Mouse (Mus musculus): Measurements from ENCODE around the gene Cir1.
A peak's percentile ranks its signal among the peaks of the same experiment; 100 is the strongest.

Gene Cir1

GRCm38 (mm10) chr2:73301979-73302378, 10.5 kb downstream of the Cir1 start:
- DNase-seq (ENCODE audit: low spot score), result no peak

GRCm38 (mm10) chr2:73298841-73299240, 13.7 kb downstream of the Cir1 start:
- DNase-seq (ENCODE audit: low spot score), result no peak

DNA sequence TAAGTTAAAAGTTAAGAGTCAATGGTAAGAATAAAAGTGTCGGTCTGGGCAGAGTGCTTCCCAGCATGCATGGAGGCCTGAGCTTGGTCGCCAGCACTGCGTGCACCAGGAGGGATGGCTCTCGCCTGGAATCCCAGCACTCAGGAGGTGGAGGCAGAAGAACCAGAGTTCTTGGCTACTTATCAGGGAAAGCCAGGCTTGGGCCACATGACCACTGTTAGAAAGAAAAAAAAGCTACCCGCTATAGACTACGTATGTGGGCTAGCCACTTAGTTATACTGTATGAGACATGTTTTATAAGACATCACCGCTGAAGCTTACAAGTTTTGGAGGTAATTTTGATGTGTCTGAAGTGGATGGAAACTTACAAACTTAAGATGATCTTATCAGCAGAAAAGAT, 14.3 kb downstream of the Cir1 start:
- DNase-seq (ENCODE audit: low spot score), result no peak

- DNase-seq (ENCODE audit: low spot score), result no peak
Measured at GRCm38 (mm10) chr2:73295023-73295422, 17.5 kb downstream of the Cir1 start.

DNA sequence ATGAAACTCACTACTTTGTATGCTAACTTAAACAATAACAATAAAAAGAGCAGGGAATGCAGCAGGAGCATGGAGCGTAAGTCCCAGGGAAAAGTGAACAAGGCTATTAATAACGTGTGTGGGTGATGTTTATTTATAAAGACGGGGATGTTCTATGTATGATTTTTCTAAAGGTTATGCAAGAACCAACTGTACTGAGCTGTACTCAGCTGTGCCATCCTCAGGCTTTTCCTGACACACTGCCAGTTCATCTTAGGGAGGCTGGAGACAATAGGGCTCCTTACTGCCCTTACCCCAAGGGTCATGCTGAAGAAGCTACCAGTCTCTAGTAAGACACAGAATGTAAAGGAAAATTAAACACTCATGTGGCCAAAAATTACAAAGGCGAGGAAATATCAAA, 21.4 kb downstream of the Cir1 start:
- DNase-seq (ENCODE audit: low spot score), result no peak

GRCm38 (mm10) chr2:73285630-73286029, 26.9 kb downstream of the Cir1 start:
- DNase-seq (ENCODE audit: low spot score), result no peak

- DNase-seq (ENCODE audit: low spot score), result no peak
Measured at GRCm38 (mm10) chr2:73281707-73282106, 30.8 kb downstream of the Cir1 start.

DNA sequence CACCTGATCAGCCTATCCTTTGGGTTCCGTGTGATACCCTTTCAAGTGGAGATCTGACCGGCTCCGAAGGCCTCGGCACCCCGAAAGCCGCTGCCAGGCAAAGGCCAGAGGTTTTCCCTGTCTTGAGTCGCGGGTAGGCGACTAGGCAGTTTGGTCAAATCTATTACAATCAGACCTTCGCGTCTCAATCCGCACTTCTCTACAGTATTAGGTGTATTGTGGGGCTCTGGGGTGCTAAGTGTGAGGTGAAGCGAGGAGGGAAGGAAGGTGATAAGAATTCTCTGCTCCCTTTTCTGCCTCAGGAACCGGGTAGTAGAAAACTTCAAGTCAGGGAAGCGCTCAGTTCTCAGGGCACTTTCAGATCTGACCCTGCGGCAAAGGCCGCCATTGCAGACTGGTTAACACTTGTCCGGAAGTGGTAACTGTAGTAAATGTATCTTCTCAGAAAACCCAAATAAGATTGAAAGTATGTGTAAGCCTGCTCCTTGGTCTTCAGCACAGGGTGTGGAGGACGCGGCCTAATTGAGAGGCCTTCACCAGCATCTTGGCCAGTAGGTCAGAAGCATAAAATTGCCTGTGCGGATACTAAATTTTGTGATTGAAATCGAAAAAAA, 31.3 kb downstream of the Cir1 start:
- no peak for DNase-seq (ENCODE audit: low spot score)

GRCm38 (mm10) chr2:73280356-73281047, 32.0 kb downstream of the Cir1 start:
- DNase-seq (ENCODE audit: low spot score), result no peak

GRCm38 (mm10) chr2:73279271-73280038, 33.0 kb downstream of the Cir1 start:
- DNase-seq (ENCODE audit: low spot score), result no peak

GRCm38 (mm10) chr2:73278869-73279268, 33.6 kb downstream of the Cir1 start:
- DNase-seq (ENCODE audit: low spot score), result no peak

DNA sequence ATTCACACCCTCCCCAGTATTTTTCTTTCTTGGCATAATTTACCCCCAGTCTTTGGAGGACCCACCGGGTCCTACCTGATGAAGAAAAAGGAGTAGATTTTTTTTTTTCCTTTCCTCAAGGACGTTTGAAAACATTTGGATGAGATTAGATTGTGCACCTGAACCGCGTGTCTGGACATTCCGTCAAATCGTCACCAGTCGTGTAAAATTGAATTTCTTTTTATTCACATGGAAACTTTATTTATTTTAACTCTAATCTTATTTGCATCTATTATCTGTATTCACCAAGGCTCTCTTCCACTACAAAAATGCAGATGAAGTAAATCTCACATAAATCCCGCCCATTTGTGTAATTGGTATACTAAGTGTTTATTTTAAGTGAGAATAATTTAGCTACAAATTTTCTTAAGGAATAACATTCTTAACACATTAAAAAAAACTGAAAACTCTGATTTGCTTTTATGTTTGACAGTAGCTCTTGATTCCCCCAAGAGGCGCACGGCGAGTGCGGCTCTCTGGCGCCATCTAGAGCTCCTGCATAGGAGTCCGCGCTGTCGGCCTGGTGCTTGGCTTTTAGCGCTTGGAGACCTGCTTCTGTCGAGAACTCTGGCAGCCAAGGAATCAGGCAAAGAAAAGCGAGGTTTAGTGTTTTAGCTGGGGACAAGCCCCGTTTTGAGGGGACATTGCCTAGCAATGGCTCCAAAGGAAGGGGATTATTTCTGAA, 34.2 kb downstream of the Cir1 start:
- peak; percentile 81 for DNase-seq (ENCODE audit: low spot score)

DNA sequence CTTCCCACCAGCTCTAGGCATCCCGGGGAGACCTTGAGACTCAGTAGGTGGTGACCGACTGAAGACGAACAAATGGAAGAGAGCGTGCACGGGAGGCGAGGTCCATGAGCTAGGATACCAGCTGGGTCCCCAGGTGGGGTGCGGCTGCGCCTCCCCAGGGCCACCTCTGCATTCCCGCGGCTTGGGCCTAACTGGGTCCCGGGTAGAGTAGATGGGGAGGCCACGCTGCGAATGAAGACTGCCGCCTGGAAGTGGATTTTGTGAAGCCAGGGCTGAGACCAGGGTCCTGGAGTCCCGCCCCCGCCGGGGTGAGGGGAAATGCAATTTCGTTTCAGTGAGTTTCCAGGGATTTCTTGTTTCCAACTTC, 34.8 kb downstream of the Cir1 start:
- peak; percentile 8 for DNase-seq (ENCODE audit: low spot score)

DNA sequence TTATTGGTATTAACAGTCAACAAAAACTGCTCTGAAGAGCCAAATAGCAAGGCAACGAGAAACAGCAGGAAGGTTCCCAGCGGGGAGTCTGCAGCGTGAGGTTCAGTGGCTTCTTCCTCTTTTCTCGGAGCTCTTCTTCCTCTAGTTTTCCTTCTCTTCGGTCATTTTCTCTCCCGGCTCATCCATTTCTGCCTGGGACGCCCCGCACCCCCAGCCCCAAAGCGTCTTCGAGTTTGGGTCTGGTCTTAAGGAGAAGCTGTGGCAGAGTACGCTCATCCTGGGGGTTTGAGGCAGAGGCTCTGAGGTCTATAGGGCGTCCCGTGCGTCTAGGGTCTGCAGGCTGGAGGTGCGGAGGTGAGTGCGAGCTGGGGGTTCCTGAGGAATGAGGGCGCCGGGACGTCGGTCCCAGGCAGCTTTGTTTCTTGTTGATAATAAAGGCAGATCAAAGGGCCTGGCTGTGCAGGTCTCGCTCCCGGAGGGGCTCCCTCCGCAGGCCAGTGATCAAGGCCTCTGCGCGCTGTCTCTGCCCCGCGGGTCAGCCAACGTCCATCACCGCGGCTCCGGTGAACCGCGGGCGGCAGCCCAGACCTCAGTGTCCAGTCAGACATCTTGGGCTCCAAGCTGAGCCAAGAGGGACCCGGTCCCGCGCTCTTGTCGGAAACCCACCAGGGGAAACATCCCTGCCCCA, 35.3 kb downstream of the Cir1 start:
- peak; percentile 44 for DNase-seq (ENCODE audit: low spot score)

DNA sequence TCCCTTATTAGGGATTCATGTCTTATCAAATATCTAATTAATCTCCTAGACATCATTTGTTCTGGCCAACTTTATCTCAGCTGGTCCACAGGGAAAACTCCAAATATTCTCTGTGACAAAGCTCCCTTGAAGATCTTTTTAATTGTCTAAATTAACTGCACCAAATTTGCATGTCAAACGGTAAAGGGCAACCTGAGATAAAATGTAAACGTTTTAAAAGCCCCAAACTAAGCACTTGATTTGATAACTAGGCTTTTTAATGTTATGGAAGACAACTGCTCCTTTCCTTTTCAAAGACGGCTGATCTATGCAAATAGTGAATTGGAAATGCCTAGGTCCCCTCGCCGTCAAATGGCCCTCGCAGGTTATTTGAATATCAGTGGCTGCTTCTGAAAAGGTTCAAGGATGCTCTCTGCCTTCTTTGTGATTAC, 36.3 kb downstream of the Cir1 start:
- DNase-seq (ENCODE audit: low spot score), result peak; percentile 9

DNA sequence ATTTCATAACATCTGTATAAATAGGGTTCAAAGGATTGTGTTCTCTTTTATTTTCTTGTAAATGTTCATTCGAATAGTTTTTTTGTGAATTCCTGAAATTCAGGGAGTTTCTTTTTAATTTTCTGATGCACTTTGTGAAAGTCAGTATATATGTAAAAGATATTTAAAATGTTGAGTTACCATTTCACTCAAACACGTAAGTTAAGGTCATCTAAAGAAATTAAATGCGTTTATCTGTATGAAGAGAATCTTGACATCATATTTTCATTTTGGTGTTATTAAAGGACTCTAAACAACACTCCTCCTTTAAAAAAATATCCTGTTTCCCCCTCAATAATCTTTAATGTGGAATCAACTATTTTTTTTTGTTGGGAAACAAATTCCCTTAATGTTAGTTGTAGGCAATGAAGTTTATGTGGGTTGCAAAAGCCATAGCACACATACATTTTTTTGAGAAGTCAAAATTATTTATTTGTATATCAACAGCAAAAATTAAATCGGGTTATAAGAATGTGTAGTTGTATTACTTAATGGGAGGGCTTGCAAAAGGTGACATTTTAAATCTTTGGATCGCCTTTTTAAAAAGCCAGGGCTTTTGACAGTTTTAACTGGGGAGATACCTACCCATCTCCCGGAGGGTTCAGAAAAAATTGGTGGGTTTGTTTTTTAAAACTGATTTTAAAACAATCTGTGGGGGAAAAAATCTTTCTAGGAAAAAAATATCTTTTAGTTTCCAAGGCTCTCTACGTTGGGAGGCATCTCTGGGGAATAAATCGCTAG, 37.0 kb downstream of the Cir1 start:
- DNase-seq (ENCODE audit: low spot score), result no peak

GRCm38 (mm10) chr2:73274119-73274920, 38.2 kb downstream of the Cir1 start:
- peak; percentile 70 for DNase-seq (ENCODE audit: low spot score)

DNA sequence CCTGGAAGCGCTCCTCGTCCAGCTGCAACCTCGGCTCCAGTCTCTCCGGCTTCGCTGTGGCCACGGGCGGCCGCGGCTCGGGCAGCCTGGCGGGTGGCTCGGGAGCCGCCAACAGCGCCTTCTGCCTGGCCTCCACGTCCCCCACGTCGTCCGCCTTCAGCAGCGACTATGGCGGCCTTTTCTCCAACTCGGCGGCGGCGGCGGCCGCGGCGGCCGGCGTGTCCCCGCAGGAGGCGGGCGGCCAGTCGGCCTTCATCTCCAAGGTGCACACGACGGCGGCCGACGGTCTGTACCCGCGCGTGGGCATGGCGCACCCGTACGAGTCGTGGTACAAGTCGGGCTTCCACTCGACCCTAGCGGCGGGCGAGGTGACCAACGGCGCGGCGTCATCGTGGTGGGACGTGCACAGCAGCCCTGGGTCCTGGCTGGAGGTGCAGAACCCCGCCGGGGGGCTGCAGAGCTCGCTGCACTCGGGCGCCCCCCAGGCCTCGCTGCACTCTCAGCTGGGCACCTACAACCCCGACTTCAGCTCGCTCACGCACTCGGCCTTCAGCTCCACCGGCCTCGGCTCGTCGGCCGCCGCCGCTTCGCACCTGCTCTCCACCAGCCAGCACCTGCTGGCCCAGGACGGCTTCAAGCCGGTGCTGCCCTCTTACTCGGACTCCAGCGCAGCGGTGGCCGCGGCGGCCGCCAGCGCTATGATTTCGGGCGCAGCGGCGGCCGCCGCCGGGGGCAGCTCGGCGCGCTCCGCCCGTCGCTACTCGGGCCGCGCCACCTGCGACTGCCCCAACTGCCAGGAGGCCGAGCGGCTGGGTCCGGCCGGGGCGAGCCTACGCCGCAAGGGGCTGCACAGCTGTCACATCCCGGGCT, 39.0 kb downstream of the Cir1 start:
- DNase-seq (ENCODE audit: low spot score), result peak; percentile 47
